Mouse (Mus musculus) neural tube, embryonic 10.5 days (tissue): ENCODE results near the gene Slc25a38.

Experiments
- DNase-seq: peaks from one replicate; pipeline ENCODE4 v3.0.0-alpha.2; 2017; ENCODE audit warnings: low spot score; ENCODE audit errors: extremely low spot score

Slc25a38 gene

DNA sequence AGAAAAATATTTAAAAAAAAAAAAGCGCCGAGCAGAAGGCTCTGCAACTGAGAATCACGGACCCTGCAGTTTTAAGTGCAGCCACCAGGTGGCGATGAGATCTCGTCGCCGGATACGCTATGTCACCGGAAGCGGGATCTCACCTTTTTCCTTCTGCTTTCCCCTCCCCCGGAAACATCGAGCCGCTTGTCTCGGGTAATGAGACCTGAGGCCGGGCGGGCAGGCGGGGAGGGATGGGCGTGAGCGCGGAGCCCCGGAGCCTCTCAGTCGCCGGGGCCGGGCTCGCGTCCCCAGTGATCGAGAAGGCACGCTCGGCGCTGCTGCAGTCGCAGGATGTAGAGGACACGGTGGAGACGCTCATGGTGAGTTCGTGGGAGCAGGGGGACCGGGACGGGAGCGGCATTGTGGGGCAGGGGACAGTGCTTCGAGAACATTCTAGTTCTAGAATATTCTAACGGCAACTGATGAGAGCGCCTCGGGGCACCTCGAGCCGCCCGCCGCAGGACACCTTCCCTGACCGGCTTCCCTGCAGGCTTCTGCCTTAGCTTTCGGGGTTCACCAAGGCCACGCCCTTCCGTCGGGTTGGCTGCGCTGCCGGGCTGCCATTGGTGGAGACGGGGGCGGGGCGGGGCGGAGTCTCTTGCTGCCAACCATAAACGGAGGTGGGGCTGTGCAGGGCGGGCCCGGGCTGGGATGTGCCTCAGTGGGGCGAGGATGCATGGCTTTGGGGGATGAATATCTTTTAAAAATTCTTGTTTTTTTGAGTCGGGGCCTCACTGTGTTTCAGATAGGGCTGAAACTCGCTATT lies at the start of gene Slc25a38:
Gene Slc25a38, plus strand, starts transcription at position 164 of the 808 bp plus-strand sequence.
- DNase-seq, result peak; percentile 94

DNA sequence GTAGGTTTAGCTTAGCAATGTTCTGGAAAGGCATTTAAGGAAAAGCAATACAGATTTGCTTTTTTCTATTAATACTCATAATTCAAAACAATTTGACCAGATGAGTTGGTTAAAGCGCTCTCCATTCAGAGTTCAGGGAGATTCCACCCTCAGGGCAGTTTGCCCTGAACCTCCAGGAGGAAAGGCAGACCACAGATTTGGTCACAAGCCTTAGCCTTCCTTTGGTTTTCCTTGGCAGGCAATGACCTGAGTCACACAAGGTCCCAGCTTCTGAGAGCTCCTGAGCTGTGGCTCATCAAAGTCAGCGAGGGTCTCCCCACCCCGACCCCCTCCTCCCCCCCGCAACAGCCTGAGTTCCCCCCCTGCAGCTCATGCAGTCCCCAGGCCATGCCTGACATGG lies 45.9 kb upstream of the Slc25a38 start:
- DNase-seq, result no peak

DNA sequence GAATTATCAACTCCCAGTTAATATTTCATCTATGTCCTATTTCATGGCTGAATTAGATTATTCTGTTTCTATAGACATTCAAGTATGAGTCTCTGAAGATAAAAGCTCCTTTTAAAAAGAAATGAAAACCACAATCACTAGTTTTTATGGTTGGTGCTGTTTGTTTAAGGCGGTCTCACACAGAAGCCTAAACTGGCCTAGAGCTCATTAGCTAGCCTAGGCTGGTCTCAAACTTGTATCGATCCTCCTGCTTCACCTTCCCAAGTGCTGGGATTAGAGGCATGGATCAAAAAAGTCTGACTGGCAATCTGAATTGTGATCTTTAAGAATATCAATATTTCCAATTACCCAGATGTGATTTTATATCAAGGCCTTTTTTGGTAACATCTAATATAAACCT lies 42.6 kb upstream of the Slc25a38 start:
- DNase-seq, result no peak

DNA sequence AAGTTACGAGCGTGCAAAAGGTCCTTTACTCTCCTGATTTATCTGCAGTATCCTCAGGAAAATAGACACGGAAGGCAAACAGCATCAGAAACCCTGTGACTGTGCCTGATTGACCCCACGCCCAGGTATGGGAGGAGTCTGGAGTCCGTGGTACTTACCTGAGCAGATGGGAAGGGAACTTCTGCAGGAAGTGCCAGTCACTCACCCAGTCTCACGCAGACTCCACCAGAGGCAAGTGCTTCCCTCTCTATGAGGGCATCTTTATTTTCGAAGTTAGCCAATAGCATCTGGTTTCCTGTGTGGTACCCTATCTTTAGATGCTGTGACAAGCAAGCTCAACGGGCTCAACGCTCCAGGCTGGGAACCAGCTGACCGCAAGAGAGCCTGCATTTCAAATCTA lies 42.1 kb upstream of the Slc25a38 start:
- DNase-seq, result no peak

DNA sequence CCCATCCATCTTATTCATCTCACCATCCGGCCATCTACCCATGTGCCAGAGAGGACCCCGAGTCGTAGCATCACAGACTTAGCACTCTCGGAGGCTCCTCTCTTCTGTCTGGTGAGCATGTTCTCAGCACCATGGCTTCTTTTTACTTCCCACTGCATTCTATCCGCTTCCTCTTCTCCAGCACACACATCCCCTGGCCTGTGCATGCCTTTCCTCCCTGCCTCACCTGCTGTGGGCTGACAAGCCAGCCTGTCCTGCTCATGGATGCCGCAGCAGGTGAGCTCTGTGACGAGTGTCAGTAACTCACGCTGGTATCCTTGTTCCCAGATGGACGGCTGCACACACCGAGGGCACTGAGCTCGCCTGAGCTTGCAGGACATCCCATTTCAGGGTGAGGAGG lies 40.4 kb upstream of the Slc25a38 start, which contains the start of gene Cx3cr1:
Gene Cx3cr1, minus strand, starts transcription at position 101 of the 400 bp plus-strand sequence.
- DNase-seq, result no peak

DNA sequence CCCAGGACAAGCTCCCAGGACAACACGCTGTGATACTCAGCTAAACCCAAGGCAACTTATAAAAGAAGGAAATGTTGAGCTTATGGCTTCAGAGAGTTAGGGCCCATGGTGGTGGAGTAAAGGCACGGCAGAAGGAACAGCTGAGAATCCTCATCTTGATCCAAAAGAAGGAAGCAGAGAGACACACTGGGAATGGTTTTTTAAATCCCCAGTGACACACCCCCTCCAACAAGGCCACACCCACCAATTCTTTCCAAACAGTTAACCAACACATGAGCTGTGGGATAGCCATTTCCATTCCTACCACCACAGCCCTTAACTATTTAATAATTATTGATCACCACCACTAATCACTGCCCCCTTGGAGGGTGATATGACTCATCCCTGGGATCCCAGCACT lies 38.9 kb upstream of the Slc25a38 start:
- DNase-seq, result no peak

DNA sequence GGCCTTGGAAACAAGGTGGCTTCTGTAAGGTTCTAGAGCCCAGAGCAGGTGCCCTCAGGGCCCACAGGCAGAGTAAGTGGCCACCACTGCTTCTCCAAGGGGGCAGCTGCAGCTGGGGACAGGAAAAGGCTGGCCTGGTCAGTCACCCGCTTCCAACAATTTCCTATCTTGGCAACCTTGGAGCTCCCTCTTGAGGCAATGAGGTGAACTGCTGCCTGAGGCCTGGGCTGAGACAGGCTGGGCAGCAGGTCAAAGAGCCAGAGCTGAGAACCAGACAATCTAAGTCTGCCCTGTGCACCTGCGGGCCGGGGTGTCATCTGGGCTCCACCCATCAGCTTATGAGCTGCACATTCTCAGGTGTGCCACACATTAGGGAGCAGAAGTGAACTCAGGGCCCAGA lies 37.0 kb upstream of the Slc25a38 start:
- DNase-seq, result peak; percentile 87

DNA sequence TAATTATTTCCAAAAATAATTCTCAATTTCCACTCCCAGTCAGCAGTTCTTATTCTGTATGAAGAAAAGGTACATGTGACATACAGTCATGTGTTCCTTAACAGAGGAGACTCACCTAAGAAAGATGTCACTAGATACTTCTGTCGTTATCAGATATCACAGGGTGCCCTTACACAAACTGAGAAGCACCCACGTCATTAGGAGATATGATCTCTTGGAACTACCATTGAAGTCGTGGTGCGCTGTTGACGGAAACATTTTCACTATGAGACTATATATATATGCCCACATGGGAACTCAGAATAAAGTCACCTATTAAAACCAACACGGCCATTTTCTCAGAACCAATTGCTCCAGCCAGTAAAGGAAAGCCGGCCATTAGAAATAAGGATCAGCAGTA lies 35.7 kb upstream of the Slc25a38 start:
- DNase-seq, result no peak

DNA sequence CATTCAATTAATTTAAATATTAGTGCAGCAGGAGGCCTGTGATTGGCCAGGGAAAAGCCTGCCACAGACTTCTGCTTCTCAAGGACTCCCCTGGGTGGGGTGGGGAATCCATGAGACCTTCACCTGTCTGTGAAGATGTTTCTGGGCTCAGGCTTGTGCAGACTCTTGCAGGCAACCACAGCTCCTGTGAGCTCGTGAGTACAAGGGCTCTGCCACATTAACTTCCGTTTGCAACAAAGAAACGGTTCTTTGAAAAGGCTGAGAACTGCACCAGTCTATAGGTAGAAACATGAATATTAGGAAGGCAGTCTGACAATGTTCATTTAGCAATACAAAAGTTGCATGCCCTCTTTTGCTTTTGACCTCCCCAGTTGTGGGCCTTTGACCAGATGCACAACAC lies 31.9 kb upstream of the Slc25a38 start:
- no peak for DNase-seq

DNA sequence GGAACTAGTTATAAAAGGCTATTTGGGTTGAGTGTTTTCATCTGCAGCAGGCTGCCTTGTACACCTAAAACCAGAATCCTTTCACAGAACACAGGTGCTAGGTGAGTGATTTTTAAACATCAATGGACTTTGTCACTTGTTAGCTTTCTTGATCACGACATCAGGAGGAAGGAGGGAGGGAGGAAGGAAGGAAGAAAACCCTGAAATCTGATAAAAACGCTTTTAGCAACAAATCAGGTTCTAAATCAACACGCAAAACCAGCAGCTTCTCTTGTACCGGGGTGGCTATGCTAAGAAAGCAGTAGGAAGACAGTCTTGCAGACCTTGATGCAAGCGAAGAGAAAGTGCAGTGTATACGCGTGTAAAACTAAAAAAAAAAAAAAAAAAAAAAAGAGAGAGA lies 30.3 kb upstream of the Slc25a38 start:
- no peak for DNase-seq

DNA sequence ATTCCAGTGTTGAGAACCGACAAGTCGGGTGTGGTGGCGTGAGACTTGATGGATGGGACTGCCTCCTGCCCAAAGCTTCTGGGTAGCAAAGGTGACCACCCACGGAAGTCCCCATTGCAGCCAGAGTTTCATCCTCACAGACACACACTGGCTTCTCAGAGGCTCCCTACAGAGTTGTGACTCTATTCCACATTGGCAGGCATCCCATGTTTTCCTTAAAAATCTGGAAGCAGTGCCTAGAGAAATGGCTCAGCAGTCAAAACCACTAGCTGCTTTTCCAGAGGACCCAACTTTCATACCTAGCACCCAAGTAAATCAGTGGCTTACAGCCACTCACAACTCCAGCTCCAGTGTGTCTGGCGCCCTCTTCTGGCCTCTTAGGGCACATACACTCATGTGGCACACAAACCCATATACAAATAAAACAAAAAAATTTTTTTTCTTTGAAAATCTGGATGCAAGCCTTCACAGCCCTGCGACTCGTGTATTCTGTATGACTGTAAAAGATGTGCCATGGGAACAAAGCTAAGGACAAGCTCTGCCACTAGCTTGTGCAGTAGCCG lies 29.5 kb upstream of the Slc25a38 start:
- no peak for DNase-seq

DNA sequence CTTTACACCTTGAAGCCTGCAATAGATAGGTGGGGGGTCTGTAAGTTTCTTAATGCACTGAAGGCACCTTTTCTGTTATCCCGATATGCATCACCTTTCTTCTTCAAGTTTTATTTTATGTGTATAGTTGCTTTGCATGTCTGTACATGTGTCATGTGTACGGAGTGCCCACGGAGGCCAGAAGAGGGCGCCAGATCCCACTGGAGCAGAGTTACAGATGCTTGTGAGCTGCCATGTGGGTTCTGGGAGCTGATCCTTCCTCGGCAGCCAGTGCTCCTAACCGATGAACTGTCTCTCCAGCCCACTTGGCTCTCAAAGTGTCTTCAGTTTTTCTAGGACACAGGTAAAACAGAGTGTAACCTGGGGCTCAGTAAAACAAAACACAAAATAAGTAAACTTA lies 28.9 kb upstream of the Slc25a38 start:
- no peak for DNase-seq

DNA sequence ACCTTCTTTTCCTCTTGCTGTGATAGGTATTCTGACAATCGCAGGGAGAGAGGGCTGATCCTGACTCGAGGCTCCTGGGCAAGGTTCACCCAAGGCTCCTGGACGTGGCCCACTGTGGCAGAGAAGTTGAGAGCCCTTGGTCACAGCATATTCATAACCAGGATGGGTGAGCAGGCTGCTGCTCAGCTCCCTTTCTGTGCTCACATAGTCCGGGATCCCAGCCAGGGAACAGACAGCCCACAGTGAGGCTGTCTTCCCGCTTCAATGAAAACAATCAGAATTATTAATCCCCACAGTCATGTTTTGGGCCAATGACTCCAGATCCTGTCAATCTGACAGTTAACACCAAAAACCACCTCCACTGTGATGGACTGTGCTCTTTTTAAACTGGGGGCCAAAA lies 28.2 kb upstream of the Slc25a38 start:
- no peak for DNase-seq

DNA sequence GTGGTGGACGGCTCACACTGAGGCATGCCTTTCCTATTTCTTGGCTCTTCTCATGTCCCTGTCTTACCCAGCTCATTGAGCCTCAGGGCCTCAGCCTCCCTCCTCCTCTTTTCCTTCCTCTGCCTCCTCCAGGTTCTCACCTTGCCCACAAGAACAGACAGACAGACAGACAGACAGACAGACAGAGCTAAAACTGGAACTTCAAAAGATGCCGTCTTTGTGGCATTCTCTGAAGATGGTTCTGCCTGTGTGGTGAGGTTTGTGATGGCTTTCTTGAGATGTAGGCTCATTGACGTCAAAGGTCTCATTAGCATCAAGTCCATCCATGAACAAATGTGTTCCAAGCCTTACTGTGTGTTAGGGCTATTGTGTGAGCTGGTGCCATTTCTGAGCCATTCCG lies 27.5 kb upstream of the Slc25a38 start:
- no peak for DNase-seq

DNA sequence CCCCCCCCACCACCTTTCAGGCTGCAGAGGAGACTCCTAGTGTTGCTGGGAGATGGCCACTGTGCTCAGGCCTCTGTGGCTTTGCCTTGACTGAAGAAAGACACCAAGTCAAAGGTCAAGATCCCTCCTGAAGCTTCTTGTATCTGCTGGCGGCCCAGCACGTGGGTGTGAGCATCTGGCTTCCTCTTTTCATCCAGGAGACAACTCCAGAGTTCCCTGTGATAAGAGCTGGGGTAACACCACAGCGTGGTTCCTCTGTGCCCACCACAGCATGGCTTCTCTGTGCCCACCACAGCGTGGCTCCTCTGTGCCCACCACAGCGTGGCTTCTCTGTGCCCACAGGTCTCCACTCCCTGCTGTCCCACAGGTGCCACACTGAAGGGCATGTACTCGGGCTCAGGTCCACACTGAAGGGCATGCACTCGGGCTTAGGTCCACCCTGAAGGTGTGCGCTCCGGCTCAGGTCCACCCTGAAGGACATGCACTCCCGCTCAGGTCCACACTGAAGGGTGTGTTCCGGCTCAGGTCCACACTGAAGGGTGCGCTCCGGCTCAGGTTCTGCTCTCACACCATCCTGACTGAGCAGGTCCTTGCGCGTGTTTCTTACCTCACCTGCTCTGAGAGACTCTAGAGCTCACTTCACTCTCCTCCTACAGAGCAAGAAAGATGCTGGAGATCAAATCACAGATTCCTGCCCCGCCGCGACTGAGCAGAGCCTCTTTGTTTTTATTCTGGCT lies 26.8 kb upstream of the Slc25a38 start:
- no peak for DNase-seq

DNA sequence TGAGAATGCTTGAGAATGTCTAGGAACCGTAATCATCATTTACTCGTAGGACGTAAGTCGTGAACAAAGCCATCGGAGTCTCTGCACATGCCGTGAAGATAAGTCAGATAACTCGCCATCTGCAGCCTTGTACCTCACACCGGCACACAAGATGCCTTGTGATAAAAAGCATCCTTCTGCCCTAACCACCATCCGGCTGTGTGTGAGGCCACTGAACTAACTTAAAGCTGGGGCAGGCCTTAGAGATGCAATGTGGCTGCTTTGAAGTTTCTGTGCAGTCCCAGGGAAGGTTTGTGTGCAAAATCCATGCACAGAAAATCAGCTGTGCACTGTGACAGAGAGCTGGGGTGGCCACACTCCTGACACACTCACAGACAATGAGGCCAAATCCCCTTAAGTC lies 25.8 kb upstream of the Slc25a38 start:
- no peak for DNase-seq

DNA sequence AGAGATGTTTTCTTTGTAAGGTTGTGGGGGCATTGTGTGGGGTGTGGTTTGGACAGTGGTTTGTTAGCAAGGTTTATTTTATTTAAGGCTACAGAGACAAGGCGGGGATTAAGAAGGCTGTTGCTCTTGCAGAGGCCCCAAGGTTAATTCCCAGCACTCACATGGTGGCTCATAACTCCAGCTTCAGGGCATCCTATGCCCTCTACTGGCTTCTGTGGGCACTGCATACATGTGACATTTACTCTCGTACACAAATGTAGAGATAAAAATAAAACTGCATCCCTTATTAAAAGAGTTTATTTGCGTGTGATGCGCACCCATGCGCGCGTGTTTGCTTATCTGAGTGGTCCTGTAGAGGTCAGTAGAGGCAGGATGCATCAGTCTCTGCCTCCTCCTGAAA lies 21.0 kb upstream of the Slc25a38 start:
- DNase-seq, result no peak

DNA sequence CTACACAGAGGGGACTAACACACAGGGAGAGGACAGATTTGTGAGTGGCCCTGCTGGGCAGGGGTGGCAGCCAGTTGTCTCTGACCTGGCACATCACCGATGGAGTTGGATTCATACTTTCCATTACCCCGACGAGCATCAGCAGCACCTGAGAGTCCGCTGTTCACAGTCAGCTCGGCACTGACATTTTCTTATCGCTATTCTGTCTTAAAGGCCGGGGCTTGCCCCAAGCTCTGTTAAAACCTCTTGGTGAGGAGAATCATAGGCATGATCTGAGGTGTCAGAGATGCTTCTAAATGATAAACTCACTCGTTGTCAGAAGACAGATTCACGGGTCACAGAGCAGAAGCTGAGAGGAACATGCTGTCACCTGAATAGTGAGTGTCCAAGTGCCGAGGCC lies 19.1 kb upstream of the Slc25a38 start:
- no peak for DNase-seq

DNA sequence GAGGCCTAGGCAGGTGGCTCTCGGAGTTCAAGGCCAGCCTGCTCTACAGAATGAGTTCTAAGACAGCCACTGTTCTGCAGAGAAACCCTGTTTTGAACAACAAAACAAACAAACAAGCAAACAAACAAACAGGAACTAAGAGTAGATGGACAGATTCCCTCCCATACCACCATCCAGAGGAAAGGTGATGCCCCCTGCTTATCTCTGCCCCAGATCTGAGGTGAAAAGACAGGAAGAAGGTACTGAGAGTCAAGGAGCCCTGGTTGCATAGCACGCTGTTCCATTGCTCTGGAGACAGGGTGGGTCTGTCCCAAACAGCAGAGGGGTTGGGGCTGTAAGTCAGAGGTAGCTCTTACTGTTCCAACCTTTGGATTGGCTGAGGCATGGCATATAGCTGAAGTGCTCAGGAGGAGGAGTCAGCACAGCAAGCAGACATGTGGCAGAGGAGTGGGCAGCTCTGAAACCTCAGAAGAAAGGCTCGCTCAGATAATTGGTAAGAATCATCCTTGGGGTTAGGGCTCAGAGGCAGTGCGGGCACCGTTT lies 18.4 kb upstream of the Slc25a38 start, which contains the start of gene Ccr8:
Gene Ccr8, plus strand, starts transcription at position 419 of the 543 bp plus-strand sequence.
- DNase-seq, result no peak

DNA sequence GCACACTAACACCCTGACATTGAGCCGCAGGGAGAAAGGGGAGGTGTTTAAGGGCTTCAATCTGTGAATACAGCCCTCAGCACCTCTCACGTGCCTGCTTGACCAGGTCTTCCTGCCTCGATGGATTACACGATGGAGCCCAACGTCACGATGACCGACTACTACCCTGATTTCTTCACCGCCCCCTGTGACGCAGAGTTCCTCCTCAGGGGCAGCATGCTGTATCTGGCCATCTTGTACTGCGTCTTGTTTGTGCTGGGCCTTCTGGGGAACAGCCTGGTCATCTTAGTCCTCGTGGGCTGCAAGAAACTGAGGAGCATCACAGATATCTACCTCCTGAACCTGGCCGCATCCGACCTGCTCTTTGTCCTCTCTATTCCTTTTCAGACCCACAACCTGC lies 16.5 kb upstream of the Slc25a38 start:
- DNase-seq, result no peak

DNA sequence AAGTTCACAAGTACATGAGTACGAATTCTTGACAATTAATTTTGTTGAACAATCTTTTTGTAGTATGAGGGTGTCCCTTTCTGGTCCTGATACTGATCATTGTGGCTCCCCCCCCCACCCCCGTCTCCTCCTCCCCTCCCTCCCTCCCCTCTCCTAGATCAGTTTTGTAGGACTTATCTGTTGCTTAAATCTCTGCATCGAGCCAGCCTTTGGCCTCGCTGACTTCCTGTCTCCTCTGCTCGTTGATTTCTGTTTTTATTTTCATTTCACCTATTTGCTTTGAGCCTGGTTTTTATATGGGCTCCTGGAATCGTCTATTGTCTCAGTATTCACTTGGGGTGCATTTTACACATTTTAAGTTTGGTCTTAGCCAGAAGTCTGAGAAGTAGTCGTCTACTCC lies 14.3 kb upstream of the Slc25a38 start:
- DNase-seq, result no peak

DNA sequence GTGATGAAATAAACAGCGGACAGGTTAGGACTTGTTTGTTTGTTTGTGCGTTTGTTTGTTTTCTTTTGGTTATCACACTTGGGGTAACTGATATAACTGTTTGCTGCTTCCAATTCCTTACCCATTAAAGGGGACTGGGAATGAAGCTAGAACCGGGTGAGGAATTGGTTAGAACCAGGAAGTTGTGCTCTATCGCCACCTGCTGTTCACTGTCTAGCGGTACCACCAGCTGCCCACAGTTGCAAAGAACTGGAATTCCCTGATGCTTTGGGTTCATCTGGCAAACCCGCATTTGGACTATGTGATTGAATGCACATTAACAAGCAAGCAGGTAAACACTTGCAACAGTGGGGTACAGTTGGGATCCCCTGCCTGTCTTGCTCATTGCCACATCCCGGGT lies 11.5 kb upstream of the Slc25a38 start:
- DNase-seq, result peak; percentile 54
